Mouse (Mus musculus): ENCODE measurements around the gene Srsf6. TPM values are rescaled to one million over a fixed set of nuclear protein-coding genes. Genes with fewer than 3 reads are reported as not detected.
A peak's percentile ranks its signal among the peaks of the same experiment; 100 is the strongest.

Srsf6 gene
- total and polyA plus RNA-seq, 2 experiments from 2014 or later, result 59.2 to 71.6 TPM

DNA sequence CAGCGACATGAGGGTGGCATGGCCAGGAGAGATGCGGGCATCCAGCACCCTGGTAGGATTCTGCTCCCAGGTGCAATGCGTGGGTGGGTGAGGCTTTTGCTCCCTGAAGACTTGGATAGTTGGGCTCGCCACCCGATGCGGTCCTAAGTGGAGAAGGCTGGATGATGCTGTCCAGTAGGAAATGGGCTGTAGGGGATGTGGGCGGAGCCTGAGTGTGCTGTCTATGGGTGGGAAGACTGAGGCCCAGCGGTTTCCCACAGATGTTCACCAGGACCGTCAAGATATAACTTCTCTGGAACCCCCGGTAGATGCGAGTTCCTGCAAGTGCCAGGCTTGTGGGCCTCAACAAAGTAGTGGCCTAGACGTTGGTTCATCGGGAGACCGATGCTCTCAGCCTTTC lies 16.9 kb downstream of the Srsf6 start:
- DNase-seq (ENCODE audit: low spot score) (no peak), ATAC-seq (ENCODE audit: insufficient read depth, low read depth) (no peak; the same call in 1 of the 2 replicates)
- no peak overlapping the region for H3K4me3 ChIP-seq (ENCODE audit: low read depth, low read length)
- no peaks in the 10 kb centered on the region for H3K4me1 ChIP-seq (ENCODE audit: control insufficient read depth, insufficient read depth)
- H3K36me3 ChIP-seq (replicated peaks; ENCODE audit: control insufficient read depth, insufficient read depth, low read length), result no peaks in the 10 kb centered on the region
- 0 out of 2 replicates have a peak overlapping the region, but pooled peaks have one; percentile 18 for H3K4me2 ChIP-seq (ENCODE audit: low read depth, low read length)
- no peak overlapping the region for H3K9ac ChIP-seq (replicated peaks; ENCODE audit: low read depth, low read length)
- TF ChIP-seq CTCF (IDR thresholded peaks at IDR 0.05; ENCODE audit: low read depth), result no peak
- TF ChIP-seq EP300 (IDR thresholded peaks at IDR 0.05; ENCODE audit: low read depth), result no peak
- WGBS, result 65% methylated on average over 14 of the region's 14 CpGs
- no peak overlapping the region for H3K27ac ChIP-seq (ENCODE audit: low read depth)
- no peaks in the 10 kb centered on the region for H3K9me3 ChIP-seq (replicated peaks; ENCODE audit: control insufficient read depth, low read length)
- 0 out of 2 replicates have a peak, but pooled peaks cover 7% of the 10 kb centered on the region for H3K27me3 ChIP-seq (ENCODE audit: control insufficient read depth, insufficient read depth, low read length)

DNA sequence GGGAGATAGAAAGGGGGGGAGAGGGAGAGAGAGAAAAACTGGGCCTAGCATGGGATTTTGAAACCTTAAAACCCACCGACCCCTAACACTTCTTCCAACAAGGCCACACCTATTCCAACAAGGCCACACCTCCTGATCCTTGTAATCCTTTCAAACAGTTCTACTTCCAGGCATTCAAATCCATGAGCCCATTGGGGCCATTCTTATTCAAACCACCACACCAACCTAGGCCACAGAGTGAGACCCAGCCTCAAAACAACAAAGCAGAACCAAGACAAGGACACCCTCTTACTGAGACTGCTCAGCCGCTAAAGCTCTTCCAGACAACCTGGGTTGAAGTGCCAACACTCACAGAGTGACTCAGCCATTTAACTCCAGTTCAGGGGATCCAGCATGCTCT lies 19.4 kb downstream of the Srsf6 start:
- H3K4me1 ChIP-seq (ENCODE audit: control insufficient read depth, insufficient read depth), result no peaks in the 10 kb centered on the region
- H3K4me3 ChIP-seq (ENCODE audit: low read depth, low read length), result no peak overlapping the region
- no peak for DNase-seq (ENCODE audit: low spot score)
- no peak overlapping the region for H3K9ac ChIP-seq (replicated peaks; ENCODE audit: low read depth, low read length)
- TF ChIP-seq EP300 (IDR thresholded peaks at IDR 0.05; ENCODE audit: low read depth) (no peak), CTCF (IDR thresholded peaks at IDR 0.05; ENCODE audit: low read depth) (no peak)
- no peak overlapping the region for H3K27ac ChIP-seq (ENCODE audit: low read depth)
- ATAC-seq (ENCODE audit: insufficient read depth, low read depth), result no peak; the same call in 1 of the 2 replicates
- no peaks in the 10 kb centered on the region for H3K9me3 ChIP-seq (replicated peaks; ENCODE audit: control insufficient read depth, low read length)
- H3K4me2 ChIP-seq (ENCODE audit: low read depth, low read length), result no peak overlapping the region
- no peaks in the 10 kb centered on the region for H3K27me3 ChIP-seq (ENCODE audit: control insufficient read depth, insufficient read depth, low read length)
- H3K36me3 ChIP-seq (replicated peaks; ENCODE audit: control insufficient read depth, insufficient read depth, low read length), result no peaks in the 10 kb centered on the region
- 88% methylated on average over 2 of the region's 2 CpGs for WGBS

DNA sequence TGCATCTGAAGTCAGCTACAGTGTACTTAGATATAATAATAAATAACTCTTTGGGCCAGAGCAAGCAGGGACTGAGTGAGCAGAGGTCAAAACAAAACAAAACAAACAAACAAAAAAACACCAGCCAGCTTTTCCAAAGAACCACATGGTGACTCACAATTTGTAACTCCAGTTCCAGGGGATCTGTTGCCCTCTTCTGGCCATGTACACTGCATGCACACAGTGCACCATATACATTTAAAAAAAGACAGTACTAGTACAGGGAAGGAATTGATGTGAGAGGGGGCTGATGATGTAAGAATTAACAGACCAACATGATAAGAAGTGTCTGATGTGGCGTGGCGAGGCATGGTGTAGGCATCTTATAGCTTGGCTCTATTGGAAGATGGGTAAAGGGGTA lies 25.5 kb downstream of the Srsf6 start:
- Histone ChIP-seq H3K27me3 (ENCODE audit: control insufficient read depth, insufficient read depth, low read length) (no peaks in the 10 kb centered on the region), H3K36me3 (replicated peaks; ENCODE audit: control insufficient read depth, insufficient read depth, low read length) (no peaks in the 10 kb centered on the region), H3K9ac (replicated peaks; ENCODE audit: low read depth, low read length) (no peak overlapping the region), H3K27ac (ENCODE audit: low read depth) (no peak overlapping the region), H3K4me3 (ENCODE audit: low read depth, low read length) (no peak overlapping the region), H3K9me3 (replicated peaks; ENCODE audit: control insufficient read depth, low read length) (no peaks in the 10 kb centered on the region), H3K4me2 (ENCODE audit: low read depth, low read length) (no peak overlapping the region), H3K4me1 (ENCODE audit: control insufficient read depth, insufficient read depth) (no peaks in the 10 kb centered on the region)
- DNase-seq (ENCODE audit: low spot score), result no peak
- peak; percentile 30 for TF ChIP-seq CTCF (IDR thresholded peaks at IDR 0.05; ENCODE audit: low read depth)
- no peak for TF ChIP-seq EP300 (IDR thresholded peaks at IDR 0.05; ENCODE audit: low read depth)
- ATAC-seq (ENCODE audit: insufficient read depth, low read depth), result no peak
- WGBS, result 83% methylated on average over 2 of the region's 2 CpGs

DNA sequence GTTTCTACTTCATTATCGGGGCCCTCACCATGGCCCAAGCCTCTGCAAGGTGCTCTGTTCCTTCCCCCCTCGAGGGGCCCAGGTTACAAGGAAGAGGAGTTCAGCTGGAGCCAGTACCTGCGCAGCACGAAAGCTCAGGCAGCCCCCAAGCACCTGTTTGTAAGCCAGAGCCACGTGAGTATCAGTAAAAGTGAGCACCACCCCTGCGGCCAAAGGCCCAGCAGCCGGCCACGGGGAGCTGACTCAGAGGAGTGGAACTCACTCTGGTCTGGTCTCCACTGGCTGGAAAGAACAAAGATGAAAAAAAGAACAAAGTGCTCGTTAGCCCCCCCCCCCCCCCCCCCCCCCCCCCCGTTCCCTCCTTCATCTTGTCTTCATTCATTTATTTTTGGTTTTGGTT lies 30.0 kb downstream of the Srsf6 start:
- H3K9ac ChIP-seq (replicated peaks; ENCODE audit: low read depth, low read length), result no peak overlapping the region
- no peak for TF ChIP-seq EP300 (IDR thresholded peaks at IDR 0.05; ENCODE audit: low read depth)
- TF ChIP-seq CTCF (IDR thresholded peaks at IDR 0.05; ENCODE audit: low read depth), result no peak
- WGBS, result 66% methylated on average over 9 of the region's 10 CpGs
- no peaks in the 10 kb centered on the region for H3K9me3 ChIP-seq (replicated peaks; ENCODE audit: control insufficient read depth, low read length)
- H3K4me1 ChIP-seq (ENCODE audit: control insufficient read depth, insufficient read depth), result no peaks in the 10 kb centered on the region
- H3K4me3 ChIP-seq (ENCODE audit: low read depth, low read length), result no peak overlapping the region
- no peak overlapping the region for H3K4me2 ChIP-seq (ENCODE audit: low read depth, low read length)
- no peak overlapping the region for H3K27ac ChIP-seq (ENCODE audit: low read depth)
- DNase-seq (ENCODE audit: low spot score) (no peak), ATAC-seq (ENCODE audit: insufficient read depth, low read depth) (no peak)
- H3K36me3 ChIP-seq (replicated peaks; ENCODE audit: control insufficient read depth, insufficient read depth, low read length), result no peaks in the 10 kb centered on the region
- no peaks in the 10 kb centered on the region for H3K27me3 ChIP-seq (ENCODE audit: control insufficient read depth, insufficient read depth, low read length)

DNA sequence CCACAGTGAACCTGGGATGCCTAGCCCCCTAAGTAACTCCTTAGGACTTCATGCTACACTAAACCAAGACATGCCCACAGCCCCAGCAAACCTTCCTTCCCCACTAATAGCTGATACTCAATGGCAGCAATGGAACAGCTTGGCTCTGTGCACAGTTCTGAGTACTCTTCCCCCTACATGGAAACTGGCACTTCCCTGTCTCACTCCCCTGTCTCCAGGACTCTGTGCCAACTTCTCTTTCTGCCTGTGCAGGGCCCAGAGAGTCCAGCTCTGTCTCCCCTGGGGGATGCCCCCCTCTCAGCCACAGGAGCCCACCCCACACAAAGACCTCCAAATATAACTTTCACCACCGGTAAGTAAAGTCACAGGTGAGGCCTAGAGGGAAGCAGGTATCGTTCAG lies 35.4 kb downstream of the Srsf6 start:
- Histone ChIP-seq H3K4me1 (ENCODE audit: control insufficient read depth, insufficient read depth) (no peaks in the 10 kb centered on the region), H3K36me3 (replicated peaks; ENCODE audit: control insufficient read depth, insufficient read depth, low read length) (no peaks in the 10 kb centered on the region), H3K9me3 (replicated peaks; ENCODE audit: control insufficient read depth, low read length) (no peaks in the 10 kb centered on the region), H3K27ac (ENCODE audit: low read depth) (no peak overlapping the region), H3K9ac (replicated peaks; ENCODE audit: low read depth, low read length) (no peak overlapping the region), H3K27me3 (ENCODE audit: control insufficient read depth, insufficient read depth, low read length) (no peaks in the 10 kb centered on the region), H3K4me2 (ENCODE audit: low read depth, low read length) (no peak overlapping the region), H3K4me3 (ENCODE audit: low read depth, low read length) (no peak overlapping the region)
- DNase-seq (ENCODE audit: low spot score) (no peak), ATAC-seq (ENCODE audit: insufficient read depth, low read depth) (no peak)
- WGBS, result 83% methylated on average over 2 of the region's 2 CpGs
- no peak for TF ChIP-seq CTCF (IDR thresholded peaks at IDR 0.05; ENCODE audit: low read depth)
- no peak for TF ChIP-seq EP300 (IDR thresholded peaks at IDR 0.05; ENCODE audit: low read depth)

DNA sequence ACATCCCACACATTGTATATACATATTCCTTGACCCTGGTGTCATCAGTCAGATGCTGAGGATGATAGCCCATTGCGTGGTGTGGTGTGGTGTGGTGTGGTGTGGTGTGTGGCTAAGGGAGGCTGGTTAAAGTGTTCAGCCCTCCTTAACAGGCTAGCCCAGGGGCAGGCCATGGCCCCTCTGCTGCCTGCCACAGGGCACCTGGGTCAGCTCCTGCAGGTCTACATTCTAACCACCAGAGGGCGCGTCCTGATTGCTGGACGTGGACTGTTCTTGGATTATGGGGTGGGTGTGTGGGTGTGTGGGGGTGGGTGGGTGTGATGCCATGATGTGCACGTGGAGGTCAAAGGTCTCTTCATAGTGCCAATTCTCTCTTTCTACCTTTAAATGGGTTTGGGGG lies 37.0 kb downstream of the Srsf6 start:
- no peaks in the 10 kb centered on the region for H3K36me3 ChIP-seq (replicated peaks; ENCODE audit: control insufficient read depth, insufficient read depth, low read length)
- H3K9ac ChIP-seq (replicated peaks; ENCODE audit: low read depth, low read length), result no peak overlapping the region
- H3K4me1 ChIP-seq (ENCODE audit: control insufficient read depth, insufficient read depth), result no peaks in the 10 kb centered on the region
- H3K4me3 ChIP-seq (ENCODE audit: low read depth, low read length), result no peak overlapping the region
- TF ChIP-seq CTCF (IDR thresholded peaks at IDR 0.05; ENCODE audit: low read depth) (peak; percentile 87), EP300 (IDR thresholded peaks at IDR 0.05; ENCODE audit: low read depth) (no peak)
- ATAC-seq (ENCODE audit: insufficient read depth, low read depth) (peak; percentile 36; the same call in 1 of the 2 replicates), DNase-seq (ENCODE audit: low spot score) (peak; percentile 41)
- H3K9me3 ChIP-seq (replicated peaks; ENCODE audit: control insufficient read depth, low read length), result no peaks in the 10 kb centered on the region
- no peak overlapping the region for H3K27ac ChIP-seq (ENCODE audit: low read depth)
- H3K27me3 ChIP-seq (ENCODE audit: control insufficient read depth, insufficient read depth, low read length), result no peaks in the 10 kb centered on the region
- 15% methylated on average over 5 of the region's 5 CpGs for WGBS
- H3K4me2 ChIP-seq (ENCODE audit: low read depth, low read length), result no peak overlapping the region
